Comparison of ENCODE assay signal across 8 mouse cellular contexts in the genomic region with DNA sequence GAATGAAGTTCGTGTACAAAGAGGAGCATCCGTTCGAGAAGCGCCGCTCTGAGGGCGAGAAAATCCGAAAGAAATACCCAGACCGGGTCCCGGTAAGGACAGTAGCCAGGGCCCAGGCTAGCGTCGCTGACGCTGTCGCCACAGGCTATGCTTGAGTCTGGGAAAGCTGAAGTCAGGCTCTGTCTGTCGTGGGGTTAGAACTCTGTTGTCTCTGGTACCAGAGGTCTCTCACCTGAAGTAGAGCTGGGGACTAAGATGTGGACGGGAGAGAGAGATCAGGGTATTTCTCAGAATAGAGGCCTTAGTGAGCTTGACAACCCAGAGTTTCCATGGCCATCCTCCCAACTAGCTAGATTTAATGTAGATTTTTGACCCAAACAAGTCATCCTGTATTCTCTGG. TPM values are rescaled to one million over a fixed set of nuclear protein-coding genes. Genes with fewer than 3 reads are reported as not detected.
DNase-seq lines count a peak whose midpoint lies in the region; ATAC-seq and TF ChIP-seq lines count a peak whose summit lies in the region.

No protein-coding gene starts in this region.

- H3K9ac ChIP-seq in lung, embryonic 16.5 days (ENCODE audit: low read length) = peak overlapping the region; percentile 89
- peak overlapping the region; percentile 89 for H3K9ac ChIP-seq in forebrain, embryonic 11.5 days (ENCODE audit: low read length)
- peak overlapping the region; percentile 89 for H3K9ac ChIP-seq in limb, embryonic 13.5 days

- peaks cover 9% of the 10 kb centered on the region for H3K4me1 ChIP-seq in lung, embryonic 16.5 days (replicated peaks; ENCODE audit: control insufficient read depth, insufficient read depth, low read length)
- peaks cover 5% of the 10 kb centered on the region; the same call in 1 of the 2 replicates for H3K4me1 ChIP-seq in forebrain, embryonic 11.5 days (replicated peaks; ENCODE audit: control insufficient read depth, insufficient read depth, low read length)
- peaks cover 30% of the 10 kb centered on the region for H3K4me1 ChIP-seq in limb, embryonic 13.5 days
- H3K4me1 ChIP-seq in olfactory bulb, adult 2 months (ENCODE audit: control insufficient read depth, insufficient read depth, low read length) = peaks cover 4% of the 10 kb centered on the region; the same call in 1 of the 2 replicates

- DNase-seq in lung, postnatal 36 days = no peak
- DNase-seq in forebrain, embryonic 11.5 days (ENCODE audit: low spot score) = no peak
- DNase-seq in cerebellum, adult 9-10 months = no peak
- DNase-seq in MN1 (ENCODE audit: low spot score) = no peak
- no peak for DNase-seq in adrenal gland, postnatal 4 days (ENCODE audit: low spot score in 2 of 2)

- peak overlapping the region; percentile 98 for H3K27ac ChIP-seq in lung, embryonic 16.5 days (ENCODE audit: low read length)
- H3K27ac ChIP-seq in forebrain, embryonic 11.5 days (ENCODE audit: low read depth, low read length) = peak overlapping the region; percentile 79
- H3K27ac ChIP-seq in limb, embryonic 13.5 days = peak overlapping the region; percentile 90
- H3K27ac ChIP-seq in olfactory bulb, adult 2 months (ENCODE audit: insufficient read depth, low read depth, low read length) = peak overlapping the region; percentile 43

- peak overlapping the region; percentile 85 for H3K4me3 ChIP-seq in lung, embryonic 16.5 days (ENCODE audit: low read length)
- H3K4me3 ChIP-seq in forebrain, embryonic 11.5 days (ENCODE audit: low read depth, low read length) = peak overlapping the region; percentile 65
- peak overlapping the region; percentile 80 for H3K4me3 ChIP-seq in limb, embryonic 13.5 days
- peak overlapping the region; percentile 69 for H3K4me3 ChIP-seq in olfactory bulb, adult 2 months (ENCODE audit: insufficient read depth, low read depth, low read length)

- peaks cover 40% of the 10 kb centered on the region for H3K36me3 ChIP-seq in lung, embryonic 16.5 days (ENCODE audit: control insufficient read depth, insufficient read depth, low read length)
- H3K36me3 ChIP-seq in forebrain, embryonic 11.5 days (ENCODE audit: control insufficient read depth, insufficient read depth, low read length) = peaks cover 12% of the 10 kb centered on the region; the same call in 1 of the 2 replicates
- H3K36me3 ChIP-seq in limb, embryonic 13.5 days = peaks cover 54% of the 10 kb centered on the region

- under 1% methylated on average over 15 of the region's 15 CpGs for WGBS in lung, embryonic 16.5 days
- under 1% methylated on average over 15 of the region's 15 CpGs for WGBS in forebrain, embryonic 11.5 days
- under 1% methylated on average over 15 of the region's 15 CpGs for WGBS in limb, embryonic 13.5 days
- 0% methylated on average over 15 of the region's 15 CpGs for WGBS in olfactory bulb, adult 2 months

- no peak for TF ChIP-seq CTCF in olfactory bulb, adult 2 months (IDR thresholded peaks at IDR 0.05; ENCODE audit: insufficient read depth, low read depth, low read length)

- H3K9me3 ChIP-seq in lung, embryonic 16.5 days (ENCODE audit: control insufficient read depth, low read length) = no peaks in the 10 kb centered on the region
- no peaks in the 10 kb centered on the region for H3K9me3 ChIP-seq in forebrain, embryonic 11.5 days (ENCODE audit: control insufficient read depth, low read length)
- H3K9me3 ChIP-seq in limb, embryonic 13.5 days = no peaks in the 10 kb centered on the region

- peak; percentile 35; the same call in 1 of the 2 replicates for TF ChIP-seq POLR2A in olfactory bulb, adult 2 months (IDR thresholded peaks at IDR 0.05; ENCODE audit: insufficient read depth, low read depth, low read length)

- ATAC-seq in lung, embryonic 16.5 days (ENCODE audit: low read depth) = peak; percentile 5
- ATAC-seq in forebrain, embryonic 11.5 days (replicated peaks; ENCODE audit: low FRiP score) = no peak
- ATAC-seq in limb, embryonic 13.5 days (ENCODE audit: low FRiP score, low read depth) = 0 out of 2 replicates have a peak, but pooled peaks have one; percentile 0

- H3K27me3 ChIP-seq in lung, embryonic 16.5 days (ENCODE audit: control insufficient read depth, insufficient read depth, low read depth, low read length) = no peaks in the 10 kb centered on the region
- no peaks in the 10 kb centered on the region for H3K27me3 ChIP-seq in forebrain, embryonic 11.5 days (ENCODE audit: control insufficient read depth, insufficient read depth, low read length)
- H3K27me3 ChIP-seq in limb, embryonic 13.5 days = no peaks in the 10 kb centered on the region

- H3K4me2 ChIP-seq in lung, embryonic 16.5 days (ENCODE audit: low read depth, low read length) = peak overlapping the region; percentile 66
- peak overlapping the region; percentile 62 for H3K4me2 ChIP-seq in forebrain, embryonic 11.5 days (ENCODE audit: low read depth, low read length, severe bottlenecking)
- H3K4me2 ChIP-seq in limb, embryonic 13.5 days (replicated peaks) = peak overlapping the region; percentile 72

RNA-seq across cellular contexts. Expression of a gene that starts 0.8 kb away (rescaled TPM):
- polyA plus RNA-seq in lung, embryonic 16.5 days (2015; fragmentation: Nextera tagmentation; extraction: Ambion mirVana) = 515 and 536 TPM in 2 replicates
- 472 and 477 TPM in 2 replicates for polyA plus RNA-seq in forebrain, embryonic 11.5 days (2014; fragmentation: Nextera tagmentation; extraction: Ambion mirVana)
- 499 and 506 TPM in 2 replicates for polyA plus RNA-seq in limb, embryonic 13.5 days (2015; fragmentation: Nextera tagmentation; extraction: Ambion mirVana)
- not detected in 2 replicates for polyA plus RNA-seq in olfactory bulb, adult 2 months (2012; ENCODE audit: insufficient read depth, insufficient read length, low replicate concordance, missing spikeins)
- 100 to 1,000 TPM; 294 to 311 TPM for total RNA-seq in adrenal gland, postnatal 4 days (2021)

RNA-seq across cellular contexts. Expression of a gene that starts 3.9 kb away (rescaled TPM):
- polyA plus RNA-seq in lung, embryonic 16.5 days (2015; fragmentation: Nextera tagmentation; extraction: Ambion mirVana) = 58.1 and 59.5 TPM in 2 replicates
- polyA plus RNA-seq in forebrain, embryonic 11.5 days (2014; fragmentation: Nextera tagmentation; extraction: Ambion mirVana) = 61.4 and 63.0 TPM in 2 replicates
- polyA plus RNA-seq in limb, embryonic 13.5 days (2015; fragmentation: Nextera tagmentation; extraction: Ambion mirVana) = 95.9 and 101 TPM in 2 replicates
- polyA plus RNA-seq in olfactory bulb, adult 2 months (2012; ENCODE audit: insufficient read depth, insufficient read length, low replicate concordance, missing spikeins) = not detected in 2 replicates
- total RNA-seq in adrenal gland, postnatal 4 days (2021) = 10 to 100 TPM; 51.4 to 53.4 TPM

RNA-seq across cellular contexts. Expression of a gene that starts 8.7 kb away (rescaled TPM):
- polyA plus RNA-seq in lung, embryonic 16.5 days (2015; fragmentation: Nextera tagmentation; extraction: Ambion mirVana) = 30.1 and 30.7 TPM in 2 replicates
- polyA plus RNA-seq in forebrain, embryonic 11.5 days (2014; fragmentation: Nextera tagmentation; extraction: Ambion mirVana) = 43.9 and 47.6 TPM in 2 replicates
- polyA plus RNA-seq in limb, embryonic 13.5 days (2015; fragmentation: Nextera tagmentation; extraction: Ambion mirVana) = 54.3 and 59.8 TPM in 2 replicates
- not detected in 2 replicates for polyA plus RNA-seq in olfactory bulb, adult 2 months (2012; ENCODE audit: insufficient read depth, insufficient read length, low replicate concordance, missing spikeins)
- total RNA-seq in adrenal gland, postnatal 4 days (2021) = 10 to 100 TPM; 35.5 to 38.2 TPM

RNA-seq across cellular contexts. Expression of a gene that starts 9.4 kb away (rescaled TPM):
- polyA plus RNA-seq in lung, embryonic 16.5 days (2015; fragmentation: Nextera tagmentation; extraction: Ambion mirVana) = 98.4 and 99.2 TPM in 2 replicates
- 144 and 156 TPM in 2 replicates for polyA plus RNA-seq in forebrain, embryonic 11.5 days (2014; fragmentation: Nextera tagmentation; extraction: Ambion mirVana)
- polyA plus RNA-seq in limb, embryonic 13.5 days (2015; fragmentation: Nextera tagmentation; extraction: Ambion mirVana) = 126 and 134 TPM in 2 replicates
- polyA plus RNA-seq in olfactory bulb, adult 2 months (2012; ENCODE audit: insufficient read depth, insufficient read length, low replicate concordance, missing spikeins) = not detected in 2 replicates
- total RNA-seq in adrenal gland, postnatal 4 days (2021) = 10 to 100 TPM; 65.5 to 70.9 TPM

RNA-seq across cellular contexts. Expression of a gene that starts 10.8 kb away (rescaled TPM):
- polyA plus RNA-seq in lung, embryonic 16.5 days (2015; fragmentation: Nextera tagmentation; extraction: Ambion mirVana) = 20.6 and 23.0 TPM in 2 replicates
- 20.4 and 28.0 TPM in 2 replicates for polyA plus RNA-seq in forebrain, embryonic 11.5 days (2014; fragmentation: Nextera tagmentation; extraction: Ambion mirVana)
- polyA plus RNA-seq in limb, embryonic 13.5 days (2015; fragmentation: Nextera tagmentation; extraction: Ambion mirVana) = 30.8 and 31.2 TPM in 2 replicates
- not detected in 2 replicates for polyA plus RNA-seq in olfactory bulb, adult 2 months (2012; ENCODE audit: insufficient read depth, insufficient read length, low replicate concordance, missing spikeins)
- total RNA-seq in adrenal gland, postnatal 4 days (2021) = 100 to 1,000 TPM; 119 to 130 TPM

Comparison
In these comparisons a context has a peak if more than half of its experiments do, and no peak if none do; other contexts are left out.
1. H3K27ac ChIP-seq: peak in every context shown above with its lines; median percentile 98 in lung, embryonic 16.5 days; 90 in limb, embryonic 13.5 days; 79 in forebrain, embryonic 11.5 days; 43 in olfactory bulb, adult 2 months.